Mouse (Mus musculus) liver, embryonic 16.5 days (tissue): ENCODE measurements around the gene Ctnnd2. TPM values are rescaled to one million over a fixed set of nuclear protein-coding genes. Genes with fewer than 3 reads are reported as not detected.

Experiments
- ATAC-seq: fragments of 200-750 bp; cut with Nextera tagmentation; 2 replicates; pipeline ENCODE4 v1.8.0; 2017; ENCODE audit warnings: low read depth, mild to moderate bottlenecking, moderate number of reproducible peaks, moderate library complexity
- H3K27ac ChIP-seq: fragments of 300-500 bp; sonication (generic); 2 replicates; pipeline ENCODE4 v1.5.1; 2014; ENCODE audit warnings: mild to moderate bottlenecking, low read length
- H3K27me3 ChIP-seq: fragments of 300-500 bp; sonication (generic); 2 replicates; pipeline ENCODE4 v1.6.1; 2014; ENCODE audit warnings: low read depth, low read length, mixed read lengths; ENCODE audit not compliant: control insufficient read depth, insufficient read depth
- H3K36me3 ChIP-seq: fragments of 300-500 bp; sonication (generic); 2 replicates; pipeline ENCODE4 v1.6.1; 2014; ENCODE audit warnings: mild to moderate bottlenecking; ENCODE audit not compliant: control insufficient read depth, insufficient read depth
- H3K4me1 ChIP-seq: fragments of 300-500 bp; sonication (generic); 2 replicates; pipeline ENCODE4 v1.6.1; 2014; ENCODE audit warnings: low read depth, low read length, mixed read lengths; ENCODE audit not compliant: control insufficient read depth
- H3K4me2 ChIP-seq: fragments of 300-500 bp; sonication (generic); 2 replicates; pipeline ENCODE4 v1.6.1; 2014; ENCODE audit warnings: low read depth, low read length, mixed read lengths
- H3K4me3 ChIP-seq: fragments of 300-500 bp; sonication (generic); 2 replicates; pipeline ENCODE4 v1.5.1; 2014; ENCODE audit warnings: low read depth, mild to moderate bottlenecking, low read length
- H3K9ac ChIP-seq: fragments of 300-500 bp; sonication (generic); 2 replicates; pipeline ENCODE4 v1.6.1; 2014; ENCODE audit warnings: low read depth, low read length
- H3K9me3 ChIP-seq: fragments of 300-500 bp; sonication (generic); replicated peaks from 2 replicates; pipeline ENCODE4 v1.6.1; 2016; ENCODE audit warnings: low read length; ENCODE audit not compliant: control insufficient read depth
- WGBS: fragments of 180-500 bp; shearing (Covaris S2); extraction: QIAGEN DNeasy Blood & Tissue Kit; methylation state at CpG from one replicate; pipeline ENCODE4 v1.1.7; 2014; ENCODE audit not compliant: insufficient replicate concordance; 5-methylcytosine and 5-hydroxymethylcytosine counted together
- polyA plus RNA-seq: library from polyadenylated mRNA; unstranded; fragments of >200 nt; fragmentation: Nextera tagmentation; extraction: Ambion mirVana; gene quantifications from 2 replicates; pipeline ENCODE4 v1.2.1, GENCODE M21; 2015

The Ctnnd2 gene
- polyA plus RNA-seq, 1 experiment from 2014 or later: 0.28 TPM

DNA sequence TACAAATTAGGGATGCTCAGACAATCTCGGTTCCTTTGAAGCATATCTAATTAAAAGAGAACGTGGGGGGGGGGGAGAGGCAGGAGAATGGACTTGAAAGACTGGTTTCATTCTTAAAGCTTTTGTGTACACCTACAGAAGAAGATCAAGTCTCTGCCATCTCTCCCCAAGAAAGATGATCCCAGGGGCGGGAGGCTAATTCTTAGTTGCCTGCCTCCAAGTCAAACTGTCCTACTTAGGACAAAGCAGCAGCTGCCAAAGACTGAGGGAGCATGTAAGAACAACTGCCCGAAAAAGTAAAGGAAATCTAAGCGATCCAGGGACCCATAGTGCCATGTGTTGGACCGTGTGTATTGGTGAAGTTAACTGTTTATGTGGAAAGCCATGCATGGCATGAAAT is 836.2 kb downstream of the Ctnnd2 start:
- no peak for ATAC-seq
- no peak overlapping the region for H3K9ac ChIP-seq
- H3K27me3 ChIP-seq: no peaks in the 10 kb centered on the region
- no peak overlapping the region for H3K4me3 ChIP-seq
- H3K4me2 ChIP-seq: no peak overlapping the region
- H3K4me1 ChIP-seq: no peaks in the 10 kb centered on the region
- WGBS: 56% methylated on average over 6 of the region's 6 CpGs
- no peaks in the 10 kb centered on the region for H3K36me3 ChIP-seq
- no peaks in the 10 kb centered on the region for H3K9me3 ChIP-seq
- H3K27ac ChIP-seq: no peak overlapping the region

DNA sequence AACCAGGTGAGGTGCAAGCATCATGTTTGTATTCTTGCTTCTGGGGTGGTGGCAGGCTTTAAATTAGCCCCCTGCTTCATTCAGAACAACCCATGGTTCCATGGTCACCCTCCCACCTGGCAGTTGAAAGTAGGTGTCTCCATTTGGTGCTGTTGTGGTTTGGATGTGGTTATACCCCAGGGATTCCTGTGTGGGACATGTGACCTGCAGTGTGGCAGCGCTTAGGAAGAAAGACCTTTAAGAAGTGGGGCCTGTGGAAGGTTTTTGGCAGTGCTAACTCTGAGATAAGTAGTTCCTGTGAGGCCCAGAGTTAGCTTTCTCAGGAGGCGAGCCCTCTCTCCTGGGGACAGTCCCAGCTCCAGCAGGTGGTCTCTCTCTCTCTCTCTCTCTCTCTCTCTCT is 848.4 kb downstream of the Ctnnd2 start:
- Histone ChIP-seq H3K27me3 (no peaks in the 10 kb centered on the region), H3K9ac (no peak overlapping the region), H3K4me1 (no peaks in the 10 kb centered on the region), H3K9me3 (no peaks in the 10 kb centered on the region), H3K36me3 (no peaks in the 10 kb centered on the region), H3K4me2 (no peak overlapping the region), H3K4me3 (no peak overlapping the region), H3K27ac (no peak overlapping the region)
- WGBS: 35% methylated on average over 2 of the region's 2 CpGs
- no peak for ATAC-seq

DNA sequence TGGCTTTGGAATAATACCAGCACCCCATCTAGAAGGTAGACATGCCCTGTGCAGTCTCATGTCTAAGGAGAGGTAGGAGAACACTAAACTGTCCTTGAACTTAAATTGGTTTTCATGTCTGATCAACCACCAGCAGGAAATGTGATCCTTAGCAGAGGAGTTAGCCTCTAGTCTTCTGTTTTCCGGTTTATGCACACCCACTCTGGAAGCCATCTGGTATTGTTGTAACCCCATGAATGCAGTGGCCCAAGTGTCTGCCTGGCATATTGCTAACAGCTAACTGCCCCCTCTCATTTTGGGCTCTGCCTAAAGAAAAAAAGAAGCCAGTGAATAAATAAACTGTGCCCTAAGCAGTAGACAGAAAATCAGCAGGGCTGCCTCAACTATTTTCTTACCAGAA is 849.6 kb downstream of the Ctnnd2 start:
- no peak overlapping the region for H3K4me2 ChIP-seq
- H3K27ac ChIP-seq: no peak overlapping the region
- WGBS: 48% methylated on average over 1 of the region's 1 CpGs
- H3K9me3 ChIP-seq: no peaks in the 10 kb centered on the region
- H3K27me3 ChIP-seq: no peaks in the 10 kb centered on the region
- no peak overlapping the region for H3K9ac ChIP-seq
- no peaks in the 10 kb centered on the region for H3K36me3 ChIP-seq
- ATAC-seq: no peak
- H3K4me3 ChIP-seq: no peak overlapping the region
- H3K4me1 ChIP-seq: no peaks in the 10 kb centered on the region

DNA sequence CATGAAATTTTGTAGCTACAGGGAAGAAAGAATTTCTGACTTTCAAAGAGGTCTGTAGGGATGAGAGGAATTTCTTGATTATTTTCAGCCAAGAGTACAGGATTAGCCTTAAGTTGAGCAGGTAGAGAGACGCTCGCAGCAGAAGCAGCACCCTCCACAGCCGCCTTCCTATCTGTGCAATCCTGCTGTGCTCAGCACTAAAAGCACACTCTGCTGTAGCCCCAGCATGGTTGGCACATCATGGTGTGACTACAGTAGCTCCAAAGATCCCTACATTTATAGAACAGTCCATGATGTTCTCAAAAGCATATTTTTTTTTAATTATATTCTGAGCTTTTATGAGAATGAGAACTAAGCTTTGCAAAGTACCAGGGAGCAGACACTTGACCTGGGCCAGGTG is 850.1 kb downstream of the Ctnnd2 start:
- no peak overlapping the region for H3K27ac ChIP-seq
- H3K4me1 ChIP-seq: no peaks in the 10 kb centered on the region
- 77% methylated on average over 3 of the region's 3 CpGs for WGBS
- ATAC-seq: no peak
- H3K9me3 ChIP-seq: no peaks in the 10 kb centered on the region
- no peak overlapping the region for H3K4me3 ChIP-seq
- no peak overlapping the region for H3K9ac ChIP-seq
- no peaks in the 10 kb centered on the region for H3K36me3 ChIP-seq
- H3K27me3 ChIP-seq: no peaks in the 10 kb centered on the region
- no peak overlapping the region for H3K4me2 ChIP-seq

DNA sequence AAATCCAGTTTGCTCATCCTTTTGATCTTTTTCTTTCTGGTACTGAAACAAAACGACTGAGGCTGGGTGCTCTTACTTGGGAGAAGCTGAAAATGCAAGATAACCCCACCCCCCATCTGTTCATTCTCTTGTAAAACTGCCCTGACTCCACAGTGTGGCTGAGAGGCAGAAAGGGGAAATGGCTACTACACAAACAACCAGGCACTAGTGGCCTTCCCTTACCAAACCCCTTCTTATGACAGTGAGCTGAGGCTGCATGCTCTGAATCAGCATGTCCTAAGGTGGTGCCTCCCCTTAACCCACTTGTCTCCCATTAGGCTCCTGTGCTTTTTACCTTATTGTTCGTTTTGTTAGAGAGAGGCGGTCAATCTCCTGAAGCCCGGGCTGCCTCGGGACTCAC is 851.4 kb downstream of the Ctnnd2 start:
- H3K4me2 ChIP-seq: no peak overlapping the region
- no peak overlapping the region for H3K4me3 ChIP-seq
- no peak overlapping the region for H3K27ac ChIP-seq
- no peaks in the 10 kb centered on the region for H3K27me3 ChIP-seq
- whole genome bisulfite sequencing: 44% methylated on average over 5 of the region's 5 CpGs
- no peaks in the 10 kb centered on the region for H3K36me3 ChIP-seq
- H3K4me1 ChIP-seq: no peaks in the 10 kb centered on the region
- H3K9ac ChIP-seq: no peak overlapping the region
- no peaks in the 10 kb centered on the region for H3K9me3 ChIP-seq
- no peak for ATAC-seq

DNA sequence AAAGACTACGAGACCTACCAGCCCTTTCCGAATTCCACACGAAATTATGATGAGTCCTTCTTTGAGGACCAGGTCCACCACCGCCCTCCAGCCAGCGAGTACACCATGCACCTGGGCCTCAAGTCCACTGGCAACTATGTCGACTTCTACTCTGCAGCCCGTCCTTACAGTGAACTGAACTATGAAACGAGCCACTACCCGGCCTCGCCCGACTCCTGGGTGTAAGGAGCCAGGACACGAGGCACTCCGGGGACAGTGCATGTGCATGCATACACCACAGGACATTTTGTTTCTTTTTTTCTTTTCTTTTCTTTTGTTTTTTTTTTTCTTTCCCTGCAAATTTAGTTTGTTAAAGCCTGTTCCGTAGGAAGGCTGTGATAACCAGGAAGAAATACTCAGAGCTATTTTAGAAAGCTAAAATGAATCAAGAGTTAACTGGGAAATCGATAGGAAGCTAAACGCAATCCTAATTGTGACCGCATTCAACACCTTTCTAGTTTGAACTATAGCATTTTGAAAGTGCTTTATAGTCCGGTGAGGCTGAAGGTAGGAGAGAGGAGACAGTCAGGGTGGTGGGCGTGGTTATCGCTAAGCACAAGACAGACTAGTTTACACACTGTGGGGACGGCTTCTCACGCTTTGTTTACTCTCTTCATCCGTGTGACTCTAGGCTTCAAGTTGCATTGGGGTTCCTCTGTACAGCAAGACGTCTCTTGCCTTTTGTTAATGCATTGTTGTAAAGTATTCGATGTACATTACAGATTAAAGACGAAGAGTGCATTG is 855.2 kb downstream of the Ctnnd2 start:
- Histone ChIP-seq H3K4me2 (no peak overlapping the region), H3K9ac (no peak overlapping the region), H3K27ac (no peak overlapping the region), H3K4me3 (no peak overlapping the region), H3K4me1 (no peaks in the 10 kb centered on the region), H3K9me3 (no peaks in the 10 kb centered on the region), H3K36me3 (no peaks in the 10 kb centered on the region), H3K27me3 (no peaks in the 10 kb centered on the region)
- ATAC-seq: no peak
- WGBS: 74% methylated on average over 26 of the region's 26 CpGs

DNA sequence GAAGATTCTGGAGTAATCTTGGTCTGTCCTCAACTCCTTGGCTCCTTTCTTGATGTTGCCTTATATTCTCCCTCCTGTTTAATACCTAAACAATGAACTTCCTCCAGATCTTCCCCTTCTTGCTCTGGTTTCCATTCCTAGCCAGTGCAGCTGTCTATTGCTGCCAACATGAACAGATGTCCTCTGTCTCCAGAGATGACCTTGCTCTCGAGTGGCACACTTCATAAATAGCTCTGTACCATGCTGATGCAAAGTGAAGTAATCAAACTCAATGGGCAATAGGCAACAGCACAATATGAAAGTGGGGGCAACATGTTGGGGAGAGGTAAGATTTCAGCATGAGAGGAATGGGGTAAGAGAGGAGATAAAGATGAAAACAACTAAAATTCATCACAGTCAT is 872.6 kb downstream of the Ctnnd2 start:
- no peak for ATAC-seq

DNA sequence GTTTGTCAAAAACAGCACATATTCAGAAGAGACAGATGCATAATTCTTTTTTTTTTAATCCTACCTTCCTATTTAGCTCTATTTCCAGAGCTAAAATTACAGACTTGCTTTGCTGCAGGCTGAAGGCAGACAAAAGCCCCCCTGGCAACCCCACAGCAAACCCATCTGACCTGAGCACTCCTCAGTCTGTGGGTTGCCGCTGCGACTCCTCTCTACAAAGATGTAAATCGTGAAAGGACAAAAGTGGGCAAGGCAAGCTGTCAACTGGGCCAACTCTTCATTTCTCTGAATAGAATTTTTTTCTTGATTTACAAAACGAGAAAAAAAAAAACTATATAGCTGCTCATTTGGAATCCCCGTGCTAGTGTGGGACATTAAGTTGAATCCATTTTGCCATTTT is 879.1 kb downstream of the Ctnnd2 start:
- no peak overlapping the region for H3K9ac ChIP-seq
- no peak for ATAC-seq
- no peak overlapping the region for H3K4me2 ChIP-seq
- H3K4me3 ChIP-seq: no peak overlapping the region
- H3K36me3 ChIP-seq: no peaks in the 10 kb centered on the region
- no peaks in the 10 kb centered on the region for H3K27me3 ChIP-seq
- WGBS: 68% methylated on average over 5 of the region's 5 CpGs
- H3K27ac ChIP-seq: no peak overlapping the region
- no peaks in the 10 kb centered on the region for H3K4me1 ChIP-seq
- no peaks in the 10 kb centered on the region for H3K9me3 ChIP-seq

More for the DNA sequence above, 872.6 kb downstream of the Ctnnd2 start:
- H3K27ac ChIP-seq: no peak overlapping the region
- no peak overlapping the region for H3K4me3 ChIP-seq
- no peaks in the 10 kb centered on the region for H3K36me3 ChIP-seq
- H3K4me1 ChIP-seq: no peaks in the 10 kb centered on the region
- no peak overlapping the region for H3K9ac ChIP-seq
- H3K4me2 ChIP-seq: no peak overlapping the region
- 21% methylated on average over 1 of the region's 1 CpGs for WGBS
- no peaks in the 10 kb centered on the region for H3K9me3 ChIP-seq
- no peaks in the 10 kb centered on the region for H3K27me3 ChIP-seq

DNA sequence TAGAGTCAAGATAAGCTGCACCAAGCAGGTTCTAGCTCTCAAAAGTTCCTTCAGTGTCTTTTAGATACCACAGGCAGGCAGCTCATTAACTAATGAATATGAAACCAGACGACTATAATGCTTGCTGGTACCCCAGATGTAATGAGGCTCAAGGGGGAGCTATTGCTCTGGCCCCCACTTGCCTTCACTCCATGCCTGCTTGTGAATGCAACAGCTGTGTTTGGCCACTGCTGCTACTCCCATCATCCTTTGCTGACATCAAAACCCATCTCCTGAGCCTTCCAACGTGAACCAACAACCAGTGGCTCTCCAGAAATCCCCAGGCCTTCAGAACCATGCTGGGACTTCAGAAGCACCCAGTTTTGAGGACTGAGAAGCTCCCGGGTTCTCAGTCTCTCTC is 883.8 kb downstream of the Ctnnd2 start:
- Histone ChIP-seq H3K4me1 (no peaks in the 10 kb centered on the region), H3K9me3 (no peaks in the 10 kb centered on the region), H3K4me3 (no peak overlapping the region), H3K36me3 (no peaks in the 10 kb centered on the region), H3K4me2 (no peak overlapping the region), H3K9ac (no peak overlapping the region), H3K27me3 (no peaks in the 10 kb centered on the region), H3K27ac (no peak overlapping the region)
- WGBS: 36% methylated on average over 3 of the region's 3 CpGs
- ATAC-seq: no peak
